Mouse (Mus musculus) T-helper 2 cell (primary cell): ENCODE measurements around the gene Ifrd2.

ENCODE experiments used
- in situ Hi-C: fragments of 300-600 bp; cut with MboI, MseI; formaldehyde crosslinking; loops from one replicate; pipeline ENCODE4 v1.15.1; 2025; ENCODE audit warnings: high pct_unique_total_duplicates

Gene Ifrd2

DNA sequence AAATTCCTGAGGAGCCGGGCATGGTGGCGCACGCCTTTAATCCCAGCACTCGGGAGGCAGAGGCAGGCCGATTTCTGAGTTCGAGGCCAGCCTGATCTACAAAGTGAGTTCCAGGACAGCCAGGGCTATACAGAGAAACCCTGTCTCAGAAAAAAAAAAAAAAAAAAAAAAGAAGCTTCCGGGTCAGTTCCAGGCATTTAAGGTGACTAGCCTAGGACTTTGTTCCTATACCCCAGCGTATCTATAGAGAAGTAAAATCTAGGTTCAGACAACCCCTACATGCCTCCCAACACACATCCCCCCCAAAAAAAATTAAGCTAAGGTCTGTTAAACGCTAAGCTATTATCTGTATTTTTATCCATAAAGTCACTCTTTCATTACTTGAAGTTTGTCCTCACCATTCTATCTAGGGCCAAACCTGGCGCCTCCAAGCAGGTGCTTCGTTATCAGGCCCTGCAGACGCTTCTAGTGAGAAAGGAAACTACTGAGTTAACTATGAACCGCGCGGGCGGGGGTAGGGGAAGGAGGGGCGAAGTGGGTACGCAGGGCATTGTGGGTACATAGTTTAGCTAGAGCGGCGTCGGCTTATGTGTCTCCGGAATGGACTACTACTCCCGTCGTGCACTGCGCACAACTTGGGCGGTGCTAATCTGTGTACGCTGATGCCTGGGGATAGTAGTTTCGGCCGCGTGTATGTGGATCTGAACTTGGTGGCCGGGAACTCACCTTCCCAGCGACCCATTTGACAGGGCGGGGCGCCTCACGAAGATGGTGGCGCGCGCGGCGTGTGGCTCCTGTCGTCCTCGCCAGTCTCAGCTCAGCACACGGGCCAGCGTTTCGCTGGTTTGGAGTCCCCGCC lies at the start of gene Ifrd2:
Ifrd2 (plus strand) TSS at position 669 of the 859 bp plus-strand sequence.
- in situ Hi-C loops, result no loop called here

DNA sequence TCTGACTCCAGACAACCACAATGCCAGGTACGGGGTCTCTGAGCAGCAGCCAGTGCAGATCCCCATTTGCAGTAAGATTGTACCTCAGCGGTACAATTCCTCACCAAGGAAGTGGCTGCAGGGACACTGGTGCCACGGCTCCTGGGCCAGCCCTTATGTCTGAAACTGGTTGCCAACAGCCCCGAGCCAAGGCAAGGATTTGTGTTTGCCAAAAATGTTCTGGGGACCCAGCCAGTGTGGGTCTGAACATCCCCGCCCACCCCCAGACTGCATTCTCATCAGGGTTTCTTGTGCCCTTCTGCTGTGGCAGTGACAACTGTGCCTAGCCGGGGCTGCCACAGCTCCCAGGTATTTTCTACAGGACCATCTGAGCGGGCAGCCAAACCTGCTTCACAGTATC lies 49.2 kb upstream of the Ifrd2 start:
- in situ Hi-C loops, result loop anchor here (25.0 kb wide), 1 partner anchor 1524 kb away; the partner anchor contains the start of genes Atrip and Trex1

GRCm38 (mm10) chr9:107538711-107539110 lies 48.7 kb upstream of the Ifrd2 start:
- in situ Hi-C loops, result loop anchor here (25.0 kb wide), 1 partner anchor 1524 kb away; the partner anchor contains the start of genes Atrip and Trex1

DNA sequence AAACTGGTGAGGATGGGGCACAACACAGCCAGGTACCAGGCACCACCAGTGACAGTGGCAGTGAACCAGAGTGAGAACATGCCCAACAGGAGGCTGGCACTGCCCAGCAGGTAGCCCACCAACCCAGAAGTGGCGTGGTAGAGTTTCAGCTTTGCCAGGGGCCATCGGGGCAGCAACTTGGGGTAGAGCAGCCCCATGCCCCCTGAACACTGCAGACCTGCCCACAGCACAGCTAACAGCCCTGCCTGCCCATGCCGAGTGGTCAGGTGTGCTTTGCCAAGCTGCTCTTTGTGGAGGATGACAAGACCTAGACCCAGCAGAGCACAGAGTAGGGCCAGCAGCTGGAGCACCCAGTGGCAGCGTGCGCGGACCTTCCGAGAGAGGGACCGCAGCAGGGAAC lies 47.5 kb upstream of the Ifrd2 start:
- in situ Hi-C loops, result loop anchor here (10.0 to 25.0 kb wide), 2 partner anchors 1095 to 1522 kb away; partner anchors contain the start of genes Abhd14a, Abhd14b, Atrip and Trex1

DNA sequence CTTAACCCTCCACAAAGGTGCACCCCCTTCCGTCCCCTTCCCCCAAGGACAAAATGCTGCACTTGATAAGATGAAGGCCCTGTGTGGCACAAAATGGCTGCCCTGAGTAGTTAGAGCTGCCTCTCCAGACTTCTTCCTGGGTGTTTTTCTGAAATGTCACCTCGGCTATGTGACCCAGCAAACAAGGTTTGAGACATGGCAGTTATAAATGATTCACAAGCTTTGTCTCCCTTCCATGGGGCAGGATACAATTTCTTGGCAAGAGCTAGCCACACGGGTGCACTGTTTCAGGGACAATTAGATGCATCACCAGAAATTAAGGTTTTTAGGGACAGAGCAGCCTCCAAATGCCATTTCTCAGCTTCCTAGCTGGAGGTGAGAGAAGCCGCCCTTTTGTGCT lies 47.0 kb upstream of the Ifrd2 start:
- in situ Hi-C loops, result loop anchor here (10.0 to 25.0 kb wide), 2 partner anchors 1096 to 1522 kb away; partner anchors contain the start of genes Abhd14a, Abhd14b, Atrip and Trex1

- in situ Hi-C loops, result loop anchor here (10.0 to 25.0 kb wide), 2 partner anchors 1096 to 1521 kb away; partner anchors contain the start of genes Abhd14a, Abhd14b, Atrip and Trex1
Measured at GRCm38 (mm10) chr9:107541005-107541404, 46.4 kb upstream of the Ifrd2 start.

- in situ Hi-C loops, result loop anchor here (10.0 to 25.0 kb wide), 2 partner anchors 1097 to 1521 kb away; partner anchors contain the start of genes Abhd14a, Abhd14b, Atrip and Trex1
Measured at GRCm38 (mm10) chr9:107541474-107542351, 45.7 kb upstream of the Ifrd2 start, which contains the start of the genes Cyb561d2 and Nprl2. Cyb561d2 (minus strand) TSS chr9:107542193. Nprl2 (plus strand) TSS chr9:107542226.

DNA sequence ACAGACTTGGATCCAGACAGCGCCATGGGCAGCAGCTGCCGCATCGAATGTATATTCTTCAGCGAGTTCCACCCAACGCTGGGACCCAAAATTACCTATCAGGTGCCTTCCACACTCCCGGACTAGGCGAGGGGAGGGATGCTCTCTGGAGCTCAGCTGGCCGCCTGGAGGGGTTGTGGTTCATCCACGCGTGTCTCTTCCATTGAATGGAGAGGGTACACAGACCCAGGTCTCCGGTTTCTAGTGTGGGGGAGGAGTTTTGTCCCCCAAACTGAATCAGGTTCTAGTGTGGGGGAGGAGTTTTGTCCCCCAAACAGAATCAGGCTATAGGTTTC lies 45.1 kb upstream of the Ifrd2 start:
- in situ Hi-C loops, result loop anchor here (10.0 to 25.0 kb wide), 2 partner anchors 1098 to 1520 kb away; partner anchors contain the start of genes Abhd14a, Abhd14b, Atrip and Trex1

GRCm38 (mm10) chr9:107542721-107543120 lies 44.7 kb upstream of the Ifrd2 start:
- in situ Hi-C loops, result loop anchor here (10.0 to 25.0 kb wide), 2 partner anchors 1098 to 1520 kb away; partner anchors contain the start of genes Abhd14a, Abhd14b, Atrip and Trex1

GRCm38 (mm10) chr9:107543299-107543698 lies 44.1 kb upstream of the Ifrd2 start:
- in situ Hi-C loops, result loop anchor here (10.0 to 25.0 kb wide), 2 partner anchors 1098 to 1519 kb away; partner anchors contain the start of genes Abhd14a, Abhd14b, Atrip and Trex1

- in situ Hi-C loops, result loop anchor here (10.0 to 25.0 kb wide), 2 partner anchors 1099 to 1518 kb away; partner anchors contain the start of genes Abhd14a, Abhd14b, Atrip and Trex1
Measured at GRCm38 (mm10) chr9:107544196-107544700, 43.2 kb upstream of the Ifrd2 start.

DNA sequence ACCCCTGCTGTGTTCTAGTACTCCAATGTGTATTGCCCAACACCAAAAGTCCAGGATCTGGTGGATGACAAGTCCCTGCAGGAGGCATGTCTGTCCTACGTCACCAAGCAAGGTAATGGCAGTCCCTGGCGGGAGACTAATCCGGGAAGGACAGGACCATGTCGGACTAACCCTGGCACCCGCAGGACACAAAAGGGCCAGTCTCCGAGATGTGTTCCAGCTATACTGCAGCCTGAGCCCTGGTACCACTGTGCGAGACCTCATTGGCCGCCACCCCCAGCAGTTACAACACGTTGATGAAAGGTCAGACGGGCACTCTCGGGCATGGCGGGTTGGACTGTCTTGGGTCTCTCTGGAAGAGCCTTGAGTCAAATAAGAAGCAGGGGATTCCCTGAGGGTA lies 42.7 kb upstream of the Ifrd2 start:
- in situ Hi-C loops, result loop anchor here (10.0 to 25.0 kb wide), 2 partner anchors 1100 to 1518 kb away; partner anchors contain the start of genes Abhd14a, Abhd14b, Atrip and Trex1

- in situ Hi-C loops, result loop anchor here (10.0 to 25.0 kb wide), 2 partner anchors 1100 to 1517 kb away; partner anchors contain the start of genes Abhd14a, Abhd14b, Atrip and Trex1
Measured at GRCm38 (mm10) chr9:107545199-107545598, 42.2 kb upstream of the Ifrd2 start.

DNA sequence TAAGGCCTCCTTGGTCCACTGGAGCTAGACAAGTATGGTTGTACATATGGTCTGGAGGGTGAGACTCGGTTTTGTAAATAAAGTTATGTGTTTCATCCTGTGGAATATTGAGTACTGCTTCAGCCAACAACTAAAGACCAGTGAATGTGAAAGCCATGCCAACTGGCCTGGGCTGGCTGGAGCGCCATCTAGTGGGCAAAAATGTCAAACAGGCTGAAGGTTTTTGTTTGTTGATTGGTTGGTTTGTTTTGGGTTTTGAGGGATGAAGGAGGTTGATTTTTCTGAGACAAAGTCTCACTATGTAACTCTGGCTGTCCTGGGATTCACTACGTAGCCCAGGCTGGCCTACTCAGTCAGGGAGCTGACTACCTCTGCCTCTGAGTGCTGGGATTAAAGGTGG lies 41.8 kb upstream of the Ifrd2 start:
- in situ Hi-C loops, result loop anchor here (10.0 to 25.0 kb wide), 2 partner anchors 1101 to 1517 kb away; partner anchors contain the start of genes Abhd14a, Abhd14b, Atrip and Trex1

- in situ Hi-C loops, result loop anchor here (10.0 to 25.0 kb wide), 2 partner anchors 1102 to 1515 kb away; partner anchors contain the start of genes Abhd14a, Abhd14b, Atrip and Trex1
Measured at GRCm38 (mm10) chr9:107547026-107547425, 40.4 kb upstream of the Ifrd2 start, which contains the start of gene Zmynd10. Zmynd10 (plus strand) TSS chr9:107547298.

DNA sequence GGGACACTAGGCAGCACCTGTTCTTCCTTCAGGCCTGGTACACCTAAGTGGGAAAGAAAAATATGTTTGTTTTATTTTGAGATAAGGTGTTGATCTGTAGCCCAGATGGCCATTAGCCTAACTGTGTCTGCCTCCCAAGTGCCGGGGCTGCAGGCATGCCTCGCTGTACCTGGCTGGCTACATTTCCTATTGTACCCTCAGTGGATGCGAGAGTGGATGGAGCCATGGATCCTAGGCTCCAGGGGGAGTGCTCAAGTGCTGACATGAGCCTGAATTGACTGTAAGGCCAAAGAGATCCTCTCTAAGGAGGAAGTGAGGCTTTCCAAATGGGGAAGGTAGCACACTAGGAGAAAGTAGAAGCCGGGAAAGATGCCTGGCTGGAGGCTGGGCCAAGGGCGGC lies 39.5 kb upstream of the Ifrd2 start:
- in situ Hi-C loops, result loop anchor here (10.0 to 25.0 kb wide), 2 partner anchors 1103 to 1514 kb away; partner anchors contain the start of genes Abhd14a, Abhd14b, Atrip and Trex1

- in situ Hi-C loops, result loop anchor here (10.0 to 25.0 kb wide), 2 partner anchors 1104 to 1513 kb away; partner anchors contain the start of genes Abhd14a, Abhd14b, Atrip and Trex1
Measured at GRCm38 (mm10) chr9:107548820-107549219, 38.6 kb upstream of the Ifrd2 start.

DNA sequence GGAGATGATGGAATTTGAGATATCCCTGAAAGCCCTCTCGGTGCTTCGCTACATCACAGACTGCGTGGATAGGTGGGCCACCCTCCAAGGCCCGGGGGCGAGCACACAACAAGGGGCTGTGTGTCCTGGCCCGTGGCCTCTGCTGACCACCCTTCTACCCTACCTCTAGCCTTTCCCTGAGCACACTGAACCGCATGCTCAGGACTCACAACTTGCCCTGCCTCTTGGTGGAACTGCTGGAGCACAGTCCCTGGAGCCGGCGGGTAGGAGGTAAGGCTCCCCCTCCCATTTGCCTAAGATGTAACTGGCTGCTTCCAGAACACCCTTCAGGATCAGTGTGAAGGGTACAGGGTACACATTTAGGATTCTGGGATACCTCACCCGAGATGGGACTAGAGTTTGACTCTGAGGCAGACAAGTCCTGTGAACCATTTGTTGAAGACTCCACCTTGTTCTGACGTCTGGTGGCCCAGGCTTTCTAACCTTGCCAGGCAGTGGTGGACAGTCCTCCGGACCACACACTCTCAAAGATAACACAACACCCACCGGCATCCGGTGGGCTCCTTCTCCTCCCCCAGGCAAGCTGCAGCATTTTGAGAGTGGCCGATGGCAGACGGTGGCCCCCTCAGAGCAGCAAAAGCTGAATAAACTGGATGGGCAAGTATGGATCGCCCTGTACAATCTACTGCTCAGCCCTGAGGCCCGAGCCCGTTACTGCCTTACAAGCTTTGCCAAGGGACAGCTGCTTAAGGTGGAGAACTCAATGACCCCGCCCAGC lies 38.0 kb upstream of the Ifrd2 start:
- in situ Hi-C loops, result loop anchor here (10.0 to 25.0 kb wide), 2 partner anchors 1105 to 1513 kb away; partner anchors contain the start of genes Abhd14a, Abhd14b, Atrip and Trex1

DNA sequence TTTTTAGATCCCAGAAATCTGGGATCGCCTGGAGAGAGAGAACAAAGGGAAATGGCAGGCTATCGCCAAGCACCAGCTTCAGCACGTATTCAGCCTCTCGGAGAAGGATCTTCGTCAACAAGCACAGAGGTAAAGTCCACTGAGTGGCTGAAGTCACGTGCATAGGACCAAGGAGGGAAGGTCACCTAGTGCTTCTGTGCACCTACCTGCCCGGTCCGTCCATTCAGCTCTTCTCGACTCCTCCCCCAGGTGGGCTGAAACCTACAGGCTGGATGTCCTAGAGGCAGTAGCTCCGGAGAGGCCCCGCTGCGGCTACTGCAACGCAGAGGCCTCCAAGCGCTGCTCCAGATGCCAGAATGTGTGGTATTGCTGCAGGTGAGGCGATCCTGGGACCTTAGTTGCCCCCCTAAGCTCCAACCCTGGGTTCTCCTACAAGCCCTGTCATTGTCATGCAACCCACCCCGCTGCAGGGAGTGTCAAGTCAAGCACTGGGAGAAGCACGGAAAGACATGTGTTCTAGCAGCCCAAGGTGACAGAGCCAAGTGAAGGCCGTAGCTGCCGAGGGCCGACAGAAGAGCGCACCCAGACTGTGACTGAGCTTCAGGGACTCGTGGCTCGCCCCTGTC lies 36.8 kb upstream of the Ifrd2 start:
- in situ Hi-C loops, result no loop called here
